Mouse (Mus musculus) cortical plate, adult 2 months (tissue): ENCODE measurements around the gene Vmn1r43. TPM values are rescaled to one million over a fixed set of nuclear protein-coding genes. Genes with fewer than 3 reads are reported as not detected.
"Not testable (repeated sequence)": the region's sequence is repeated elsewhere in the genome, so short reads cannot be mapped to it uniquely, and the experiment has no call there.

Experiments used
- H3K27ac ChIP-seq: fragments of 200-500 bp; 2 replicates; pipeline ENCODE4 v1.5.1; 2012; ENCODE audit warnings: low read length, control low read depth, inconsistent platforms; ENCODE audit not compliant: insufficient read depth
- H3K4me1 ChIP-seq: fragments of 200-500 bp; 2 replicates; pipeline ENCODE4 v1.6.1; 2011; ENCODE audit warnings: low read length; ENCODE audit not compliant: control insufficient read depth, insufficient read depth
- H3K4me3 ChIP-seq: fragments of 200-500 bp; 2 replicates; pipeline ENCODE4 v1.5.1; 2011; ENCODE audit warnings: mild to moderate bottlenecking, low read length, control low read depth; ENCODE audit not compliant: insufficient read depth
- CTCF ChIP-seq: fragments of 200-500 bp; IDR thresholded peaks from 2 replicates; pipeline ENCODE4 v1.5.1; 2011; ENCODE audit warnings: mild to moderate bottlenecking, control low read depth, low read length; ENCODE audit not compliant: insufficient read depth; ENCODE audit errors: extremely low read depth
- POLR2A ChIP-seq: fragments of 200-500 bp; IDR thresholded peaks from 2 replicates; pipeline ENCODE4 v1.6.1; 2011; ENCODE audit warnings: mild to moderate bottlenecking, low read length, control low read depth; ENCODE audit not compliant: insufficient read depth; ENCODE audit errors: extremely low read depth
- polyA plus RNA-seq: library from polyadenylated mRNA; depleted of rRNA; stranded (reverse); fragments of >200 nt; gene quantifications from 2 replicates; pipeline ENCODE4 v1.2.3, GENCODE M21; 2012; rRNA removed

The Vmn1r43 gene
- polyA plus RNA-seq: not detected in 2 replicates

GRCm38 (mm10) chr6:89876313-89876712, at the start of gene Vmn1r43, which contains the start of gene Vmn1r42:
Gene Vmn1r43 (minus strand): TSS chr6:89876413.
Gene Vmn1r42 (minus strand): TSS chr6:89876413.
- not testable (repeated sequence) for H3K27ac ChIP-seq

GRCm38 (mm10) chr6:89883812-89884211, 7.6 kb upstream of the Vmn1r43 start:
- no peak for TF ChIP-seq CTCF
- TF ChIP-seq POLR2A: no peak
- no peak overlapping the region for H3K27ac ChIP-seq
- no peaks in the 10 kb centered on the region for H3K4me1 ChIP-seq
- H3K4me3 ChIP-seq: no peak overlapping the region

More at GRCm38 (mm10) chr6:89876313-89876712, at the start of gene Vmn1r43, which contains the start of gene Vmn1r42:
- not testable (repeated sequence) for H3K4me3 ChIP-seq, H3K4me1 ChIP-seq

GRCm38 (mm10) chr6:89883360-89883759, 7.1 kb upstream of the Vmn1r43 start, which contains the start of gene Vmn1r44:
Gene Vmn1r44 (plus strand): TSS chr6:89883660.
- Histone ChIP-seq H3K4me1 (no peaks in the 10 kb centered on the region), H3K27ac (no peak within 1 kb of the TSS), H3K4me3 (no peak within 1 kb of the TSS)
- TF ChIP-seq CTCF: no peak
- no peak for TF ChIP-seq POLR2A

- TF ChIP-seq CTCF (no peak), POLR2A (no peak)
- no peak overlapping the region for H3K4me3 ChIP-seq
- no peak overlapping the region for H3K27ac ChIP-seq
- H3K4me1 ChIP-seq: no peaks in the 10 kb centered on the region
Observed at GRCm38 (mm10) chr6:89880867-89881266, 4.7 kb upstream of the Vmn1r43 start.

- TF ChIP-seq POLR2A: no peak
- TF ChIP-seq CTCF: no peak
- Histone ChIP-seq H3K4me3 (no peak overlapping the region), H3K4me1 (no peaks in the 10 kb centered on the region), H3K27ac (no peak overlapping the region)
Observed at GRCm38 (mm10) chr6:89876963-89877362, 750 bp upstream of the Vmn1r43 start.

- H3K27ac ChIP-seq: no peak overlapping the region
- no peak overlapping the region for H3K4me3 ChIP-seq
- no peaks in the 10 kb centered on the region for H3K4me1 ChIP-seq
- TF ChIP-seq POLR2A (no peak), CTCF (no peak)
Observed at GRCm38 (mm10) chr6:89867976-89868375, 8.2 kb downstream of the Vmn1r43 start.

GRCm38 (mm10) chr6:89867276-89867675, 8.9 kb downstream of the Vmn1r43 start:
- TF ChIP-seq POLR2A (no peak), CTCF (no peak)
- no peak overlapping the region for H3K27ac ChIP-seq
- no peak overlapping the region for H3K4me3 ChIP-seq
- H3K4me1 ChIP-seq: no peaks in the 10 kb centered on the region

GRCm38 (mm10) chr6:89863792-89864191, 12.4 kb downstream of the Vmn1r43 start:
- no peak overlapping the region for H3K27ac ChIP-seq
- H3K4me1 ChIP-seq: no peaks in the 10 kb centered on the region
- no peak overlapping the region for H3K4me3 ChIP-seq
- TF ChIP-seq CTCF: no peak
- TF ChIP-seq POLR2A: no peak

GRCm38 (mm10) chr6:89859839-89860238, 16.4 kb downstream of the Vmn1r43 start:
- H3K4me3 ChIP-seq: no peak overlapping the region
- H3K27ac ChIP-seq: no peak overlapping the region

GRCm38 (mm10) chr6:89857552-89857951, 18.7 kb downstream of the Vmn1r43 start:
- no peak overlapping the region for H3K4me3 ChIP-seq
- TF ChIP-seq POLR2A: no peak
- no peak for TF ChIP-seq CTCF
- no peak overlapping the region for H3K27ac ChIP-seq
- H3K4me1 ChIP-seq: no peaks in the 10 kb centered on the region

More at GRCm38 (mm10) chr6:89859839-89860238, 16.4 kb downstream of the Vmn1r43 start:
- H3K4me1 ChIP-seq: no peaks in the 10 kb centered on the region
- TF ChIP-seq CTCF: no peak
- no peak for TF ChIP-seq POLR2A

Other genes with a start within 250 kb of the Vmn1r43 start
- gene Txnrd3, start 232.4 kb downstream of the Vmn1r43 start, polyA plus RNA-seq: 3.2 and 3.6 TPM in 2 replicates
- not detected in 2 replicates for gene Vmn1r40, start 168.9 kb downstream of the Vmn1r43 start, polyA plus RNA-seq
- gene Vmn1r41, start 135.6 kb downstream of the Vmn1r43 start, polyA plus RNA-seq: not detected in 2 replicates
- not detected in 2 replicates for gene Vmn1r42, start within 50 bp of the Vmn1r43 start, polyA plus RNA-seq
- not detected in 2 replicates for gene Vmn1r44, start 7.2 kb upstream of the Vmn1r43 start, polyA plus RNA-seq
- gene Vmn1r45, start 64.2 kb upstream of the Vmn1r43 start, polyA plus RNA-seq: not detected in 2 replicates
- not detected in 2 replicates for gene Vmn1r46, start 92.9 kb upstream of the Vmn1r43 start, polyA plus RNA-seq
- not detected in 2 replicates for gene Vmn1r47, start 139.7 kb upstream of the Vmn1r43 start, polyA plus RNA-seq
- gene Vmn1r48, start 160.4 kb upstream of the Vmn1r43 start, polyA plus RNA-seq: not detected in 2 replicates
- gene Vmn1r49, start 202.1 kb upstream of the Vmn1r43 start, polyA plus RNA-seq: not detected in 2 replicates
- not detected in 2 replicates for gene Vmn1r50, start 225.0 kb upstream of the Vmn1r43 start, polyA plus RNA-seq
- not detected in 2 replicates for gene Vmn1r51, start 246.2 kb upstream of the Vmn1r43 start, polyA plus RNA-seq